Mouse (Mus musculus) spleen, embryonic (tissue): ENCODE data around the gene Ankrd52.

Experiments used
- CTCF ChIA-PET: fragments of 350-600 bp; sonication (Branson Sonifier 250); formaldehyde crosslinking; loops from one replicate; lab custom pipeline; 2022; lab: Charles Lee

Gene Ankrd52

GRCm38 (mm10) chr10:128376455-128377211, at the start of gene Ankrd52:
Gene Ankrd52, plus strand, starts transcription at chr10:128377115.
- CTCF ChIA-PET, result interaction anchor here (0.6 to 1.2 kb wide), 4 partner anchors 14 to 78 kb away, joined by 3 to 11 read pairs (median 5); no protein-coding TSS in a partner anchor

GRCm38 (mm10) chr10:128327610-128328009, 49.3 kb upstream of the Ankrd52 start:
- CTCF ChIA-PET, result interaction anchor here (0.7 kb wide), 1 partner anchor 127 kb away, joined by 3 read pairs; no protein-coding TSS in a partner anchor

- CTCF ChIA-PET, result interaction anchor here (0.6 kb wide), 1 partner anchor 901 kb away, joined by 3 read pairs; no protein-coding TSS in a partner anchor
Observed at GRCm38 (mm10) chr10:128332358-128333249, 44.3 kb upstream of the Ankrd52 start.

- CTCF ChIA-PET, result interaction anchor here (0.7 to 1.4 kb wide), 5 partner anchors 9 to 119 kb away, joined by 3 to 6 read pairs (median 3); no protein-coding TSS in a partner anchor
Observed at GRCm38 (mm10) chr10:128335582-128335981, 41.3 kb upstream of the Ankrd52 start.

GRCm38 (mm10) chr10:128336195-128336594, 40.7 kb upstream of the Ankrd52 start:
- CTCF ChIA-PET, result interaction anchor here (0.6 to 1.4 kb wide), 5 partner anchors 9 to 257 kb away, joined by 3 to 6 read pairs (median 3); no protein-coding TSS in a partner anchor

- CTCF ChIA-PET, result interaction anchor here (0.6 to 1.5 kb wide), 5 partner anchors 8 to 256 kb away, joined by 3 to 7 read pairs (median 3); no protein-coding TSS in a partner anchor
Observed at GRCm38 (mm10) chr10:128336597-128336996, 40.3 kb upstream of the Ankrd52 start.

- CTCF ChIA-PET, result interaction anchor here (0.8 to 1.5 kb wide), 3 partner anchors 12 to 119 kb away, joined by 3 to 7 read pairs (median 4); partner anchors contain the start of genes Nabp2 and Rnf41
Observed at GRCm38 (mm10) chr10:128337306-128338181, 39.4 kb upstream of the Ankrd52 start, which contains the start of gene Cs. Gene Cs, plus strand, starts transcription at chr10:128337734.

- CTCF ChIA-PET, result interaction anchor here (0.6 to 1.5 kb wide), 4 partner anchors 13 to 118 kb away, joined by 3 to 7 read pairs (median 4); partner anchors contain the start of genes Nabp2 and Rnf41
Observed at GRCm38 (mm10) chr10:128338415-128338814, 38.5 kb upstream of the Ankrd52 start.

GRCm38 (mm10) chr10:128338948-128339347, 38.0 kb upstream of the Ankrd52 start:
- CTCF ChIA-PET, result interaction anchor here (0.6 kb wide), 3 partner anchors 27 to 148 kb away, joined by 3 to 4 read pairs (median 3); no protein-coding TSS in a partner anchor

GRCm38 (mm10) chr10:128340257-128340656, 36.7 kb upstream of the Ankrd52 start:
- CTCF ChIA-PET, result no interaction called here

GRCm38 (mm10) chr10:128343436-128343835, 33.5 kb upstream of the Ankrd52 start:
- CTCF ChIA-PET, result no interaction called here

GRCm38 (mm10) chr10:128344568-128345275, 32.2 kb upstream of the Ankrd52 start:
- CTCF ChIA-PET, result interaction anchor here (0.6 to 0.8 kb wide), 6 partner anchors 9 to 353 kb away, joined by 3 to 5 read pairs (median 3); partner anchors contain the start of gene Myl6b

GRCm38 (mm10) chr10:128347541-128347940, 29.4 kb upstream of the Ankrd52 start:
- CTCF ChIA-PET, result interaction anchor here (1.0 kb wide), 1 partner anchor 12 kb away, joined by 6 read pairs; no protein-coding TSS in a partner anchor

- CTCF ChIA-PET, result interaction anchor here (0.6 kb wide), 1 partner anchor 65 kb away, joined by 4 read pairs; no protein-coding TSS in a partner anchor
Observed at GRCm38 (mm10) chr10:128358796-128359195, 18.1 kb upstream of the Ankrd52 start.

- CTCF ChIA-PET, result interaction anchor here (0.6 kb wide), 1 partner anchor 65 kb away, joined by 4 read pairs; no protein-coding TSS in a partner anchor
Observed at GRCm38 (mm10) chr10:128359226-128359625, 17.7 kb upstream of the Ankrd52 start.

GRCm38 (mm10) chr10:128361836-128362235, 15.1 kb upstream of the Ankrd52 start:
- CTCF ChIA-PET, result interaction anchor here (0.6 to 1.7 kb wide), 3 partner anchors 8 to 267 kb away, joined by 3 to 6 read pairs (median 4); no protein-coding TSS in a partner anchor

- CTCF ChIA-PET, result interaction anchor here (1.1 to 1.7 kb wide), 3 partner anchors 9 to 87 kb away, joined by 3 to 6 read pairs (median 4); no protein-coding TSS in a partner anchor
Observed at GRCm38 (mm10) chr10:128362568-128362967, 14.3 kb upstream of the Ankrd52 start.

GRCm38 (mm10) chr10:128367899-128368401, 9.0 kb upstream of the Ankrd52 start:
- CTCF ChIA-PET, result no interaction called here
